Mouse (Mus musculus): ENCODE measurements around the gene Ap5b1.
A peak's percentile ranks its signal among the peaks of the same experiment; 100 is the strongest.

Ap5b1 gene

GRCm38 (mm10) chr19:5568470-5569140 lies 780 bp downstream of the Ap5b1 start:
- peak; percentile 89 for DNase-seq

DNA sequence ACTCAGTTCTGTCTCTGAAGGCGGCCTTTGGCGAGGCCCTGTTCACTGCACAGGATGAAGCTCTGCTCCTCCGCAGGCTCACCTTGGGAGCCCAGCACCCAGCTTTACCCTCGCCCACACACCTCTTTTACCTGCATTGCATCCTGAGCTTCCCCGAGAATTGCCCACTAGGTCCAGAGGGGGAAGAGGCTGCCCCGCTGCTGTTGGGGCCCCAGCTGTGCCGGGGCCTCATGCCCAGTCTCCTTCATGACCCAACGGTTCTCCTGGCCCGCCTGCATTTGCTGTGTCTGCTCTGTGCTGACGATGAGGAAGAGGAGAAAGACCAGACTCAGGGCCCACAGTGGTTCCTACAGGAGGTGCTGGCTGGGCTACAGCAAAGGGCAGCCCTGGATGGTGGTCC lies 1.7 kb downstream of the Ap5b1 start:
- no peak for DNase-seq

DNA sequence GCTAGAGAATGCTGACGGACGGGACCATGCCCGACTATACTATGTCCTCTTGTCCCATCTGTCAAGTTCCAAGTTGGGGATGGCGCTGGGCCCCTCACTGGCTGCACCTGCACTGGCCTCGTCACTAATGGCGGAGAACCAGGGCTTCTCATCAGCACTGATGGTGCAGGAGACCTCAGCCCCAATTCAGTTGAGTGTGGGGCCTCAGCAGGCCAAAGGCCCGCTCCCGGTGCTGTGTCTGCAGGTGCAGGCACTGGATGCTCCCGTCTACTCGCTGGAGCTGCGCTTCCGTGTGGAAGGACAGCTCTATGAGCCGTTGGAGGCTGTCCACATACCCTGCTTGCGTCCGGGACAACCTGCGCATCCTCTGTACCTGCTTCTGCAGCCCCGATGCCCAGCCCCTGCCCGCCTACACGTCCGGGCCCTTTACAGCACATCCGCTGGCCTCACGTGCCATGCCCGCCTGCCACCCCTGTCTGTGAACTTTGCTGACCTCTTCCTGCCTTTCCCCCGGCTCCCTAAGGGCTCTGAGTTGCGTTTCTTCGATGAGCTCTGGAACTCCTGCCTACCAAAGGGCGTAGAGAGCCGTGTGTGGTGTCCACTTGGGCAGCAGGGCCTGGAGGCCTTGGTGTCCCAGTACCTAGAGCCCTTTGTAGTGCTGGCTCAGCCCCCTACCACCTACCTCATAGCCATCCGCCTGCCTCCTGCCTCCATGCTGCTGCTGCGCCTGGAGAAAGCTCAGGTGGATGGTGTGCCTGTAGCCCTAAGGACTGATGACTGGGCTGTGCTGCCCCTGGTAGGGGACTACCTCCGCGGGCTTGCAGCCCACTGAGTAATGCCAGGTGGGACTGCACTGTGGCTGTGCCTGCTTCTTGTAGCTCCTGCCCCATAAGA lies 2.8 kb downstream of the Ap5b1 start:
- DNase-seq: no peak

- DNase-seq: peak; percentile 48
Observed at GRCm38 (mm10) chr19:5571831-5572230, 4.0 kb downstream of the Ap5b1 start.

GRCm38 (mm10) chr19:5572331-5573125 lies 4.7 kb downstream of the Ap5b1 start:
- no peak for DNase-seq

- DNase-seq: no peak
Observed at GRCm38 (mm10) chr19:5575336-5575735, 7.5 kb downstream of the Ap5b1 start.

DNA sequence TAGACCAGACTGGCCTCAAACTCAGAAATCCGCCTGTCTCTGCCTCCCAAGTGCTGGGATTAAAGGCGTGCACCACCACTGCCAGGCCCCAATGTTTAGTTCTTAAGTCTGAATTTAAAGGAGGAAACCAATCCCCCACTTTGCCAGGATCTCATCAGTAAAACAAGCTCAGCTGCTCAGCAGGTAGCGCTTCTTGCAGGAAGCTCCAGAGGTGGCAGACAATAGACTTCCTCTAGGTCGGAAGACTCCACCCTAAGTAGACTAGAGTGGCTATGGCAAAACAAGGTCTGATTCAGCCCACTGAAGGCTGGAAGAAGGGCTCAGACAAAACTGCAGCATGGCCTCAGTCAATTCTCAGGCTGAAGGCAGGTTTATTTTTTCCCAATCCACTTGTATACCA lies 12.1 kb downstream of the Ap5b1 start:
- DNase-seq: no peak

DNA sequence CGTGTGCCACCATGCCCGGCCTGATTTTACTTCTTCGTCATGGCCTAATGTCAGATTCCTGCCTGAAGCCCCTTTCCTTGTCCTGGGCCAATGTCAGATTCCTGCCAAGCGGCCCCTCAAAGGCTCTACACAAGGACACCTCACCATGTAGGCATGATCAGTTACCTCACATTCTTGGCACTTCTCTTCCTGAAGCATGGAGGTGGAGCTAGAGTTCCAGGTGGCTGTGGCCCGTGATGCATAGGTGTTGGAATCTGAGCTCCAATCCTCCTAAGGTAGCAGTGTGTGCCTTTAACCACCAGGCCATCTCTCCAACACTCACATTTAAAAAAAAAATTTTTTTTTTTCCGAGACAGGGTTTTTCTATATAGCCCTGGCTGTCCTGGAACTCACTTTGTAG lies 13.0 kb downstream of the Ap5b1 start:
- DNase-seq: no peak

GRCm38 (mm10) chr19:5581995-5582394 lies 14.2 kb downstream of the Ap5b1 start:
- DNase-seq: no peak

DNA sequence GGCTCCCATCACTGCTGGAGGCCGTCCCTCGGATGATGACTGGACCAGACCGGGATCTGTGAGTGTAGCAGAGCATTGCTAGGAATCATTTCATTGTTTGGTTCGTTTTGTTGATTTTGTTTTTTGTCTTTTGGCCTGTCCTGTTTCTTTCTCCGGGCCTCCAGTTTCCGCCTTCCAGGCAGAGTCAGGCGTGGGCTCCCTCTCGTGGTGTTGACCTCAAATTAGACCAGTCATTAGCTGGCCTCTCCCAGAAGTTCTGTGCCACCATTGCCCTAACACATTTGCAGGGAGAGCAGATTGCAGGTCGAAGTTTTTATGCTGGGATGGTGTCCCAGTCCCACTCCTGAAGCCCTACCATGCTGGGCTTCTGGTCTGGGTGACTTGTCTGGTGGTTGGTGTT lies 21.3 kb downstream of the Ap5b1 start:
- DNase-seq: no peak

DNA sequence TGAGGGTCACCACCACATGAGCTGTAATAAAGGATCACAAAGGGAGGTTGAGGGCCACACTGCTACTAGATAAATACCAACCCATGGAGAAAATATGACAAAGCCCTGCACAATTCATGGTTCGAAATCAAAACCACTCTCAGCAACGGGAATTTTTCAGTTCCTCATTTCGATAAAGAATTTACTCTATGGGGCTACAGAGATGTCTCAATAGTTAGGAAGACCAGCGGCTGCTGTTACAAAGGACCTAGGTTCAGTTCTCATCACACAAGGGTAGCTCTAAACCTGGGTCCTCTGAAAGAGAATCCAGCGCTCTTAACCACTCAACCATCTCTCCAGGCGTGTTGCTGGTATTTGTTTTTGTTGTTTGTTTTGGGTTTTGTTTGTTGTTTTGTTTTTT lies 24.1 kb downstream of the Ap5b1 start:
- no peak for DNase-seq

DNA sequence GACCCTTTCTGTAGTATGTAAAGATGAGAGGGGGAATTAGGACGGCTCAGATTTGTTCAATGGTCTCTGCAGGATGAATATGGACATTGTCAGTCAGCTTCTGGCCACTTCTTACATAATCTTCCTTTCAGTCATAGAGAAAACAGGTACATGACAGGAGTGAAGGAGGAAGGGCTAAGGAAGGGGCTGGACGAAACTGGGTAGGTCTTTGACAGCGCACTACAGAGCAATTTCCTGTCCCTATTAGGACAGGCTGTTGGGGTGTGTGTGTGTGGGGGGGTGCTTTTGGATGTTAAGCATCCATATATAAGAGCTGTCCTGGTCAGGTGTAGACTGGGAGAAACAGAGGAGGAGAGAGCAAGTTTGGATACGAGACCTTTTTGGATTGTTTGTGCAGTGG lies 31.4 kb downstream of the Ap5b1 start:
- no peak for DNase-seq

GRCm38 (mm10) chr19:5601752-5602541 lies 34.1 kb downstream of the Ap5b1 start, which contains the start of gene Rnaseh2c:
Gene Rnaseh2c (plus strand): TSS chr19:5601873.
- peak; percentile 84 for DNase-seq

DNA sequence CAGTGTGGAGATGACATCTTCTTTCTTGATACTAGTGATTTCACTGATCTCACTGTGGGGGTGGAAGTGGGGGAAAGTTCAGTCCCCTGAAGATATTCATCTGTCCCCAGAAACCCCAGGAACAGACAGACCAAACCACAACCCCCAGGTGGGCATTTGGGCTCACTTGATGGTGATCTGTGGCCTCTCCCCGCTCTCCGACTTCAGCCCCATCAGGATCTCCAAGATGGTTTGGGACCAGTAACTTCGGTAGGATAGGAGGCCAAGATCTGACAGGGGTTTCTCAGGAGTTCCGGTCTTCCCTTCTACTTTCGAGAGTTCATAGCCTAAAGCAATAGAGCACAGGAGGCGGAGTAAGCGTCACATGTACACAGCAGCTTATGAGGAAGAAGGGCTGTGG lies 35.8 kb downstream of the Ap5b1 start:
- DNase-seq: no peak

DNA sequence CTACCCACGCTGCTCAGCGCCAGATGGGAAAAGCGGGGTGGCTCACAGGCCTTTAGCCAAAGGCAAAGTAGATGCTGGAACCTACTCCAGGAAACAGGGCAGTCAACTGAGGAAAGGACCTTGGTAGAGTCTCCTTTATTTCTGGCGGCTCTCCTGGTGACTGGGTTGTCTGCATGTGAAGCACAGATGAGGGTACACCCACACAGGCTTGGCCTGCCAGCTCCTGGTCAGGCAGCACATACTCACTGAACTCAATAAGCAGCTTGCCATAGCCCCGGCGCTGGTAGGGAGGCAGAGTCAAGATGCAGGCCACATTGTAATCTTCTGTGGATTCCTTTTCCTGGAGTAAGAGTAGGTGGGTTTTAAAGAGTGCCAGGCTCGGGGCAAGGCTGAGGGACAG lies 37.3 kb downstream of the Ap5b1 start:
- no peak for DNase-seq

GRCm38 (mm10) chr19:5606196-5606595 lies 38.4 kb downstream of the Ap5b1 start:
- DNase-seq: no peak

- no peak for DNase-seq
Observed at GRCm38 (mm10) chr19:5607705-5608410, 40.0 kb downstream of the Ap5b1 start.

- no peak for DNase-seq
Observed at GRCm38 (mm10) chr19:5608707-5609106, 40.9 kb downstream of the Ap5b1 start.

DNA sequence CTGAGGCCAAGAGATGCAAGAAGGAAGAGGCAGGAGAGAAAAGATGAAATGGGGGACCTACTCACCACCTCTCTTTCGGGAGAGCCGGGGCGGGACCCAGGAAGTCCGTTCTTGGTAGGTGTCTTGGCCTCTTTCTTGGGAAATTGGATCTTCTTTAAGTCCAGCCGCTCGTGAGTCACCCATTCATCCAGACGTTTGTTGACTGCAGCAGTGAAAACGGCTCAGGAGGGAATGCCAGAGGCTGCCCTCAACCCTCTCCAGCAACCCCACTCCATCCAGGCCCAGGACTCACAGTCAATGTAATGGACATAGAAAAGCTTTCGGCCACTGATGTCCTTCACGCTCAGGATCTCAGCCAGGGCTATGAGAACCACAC lies 41.3 kb downstream of the Ap5b1 start:
- no peak for DNase-seq

DNA sequence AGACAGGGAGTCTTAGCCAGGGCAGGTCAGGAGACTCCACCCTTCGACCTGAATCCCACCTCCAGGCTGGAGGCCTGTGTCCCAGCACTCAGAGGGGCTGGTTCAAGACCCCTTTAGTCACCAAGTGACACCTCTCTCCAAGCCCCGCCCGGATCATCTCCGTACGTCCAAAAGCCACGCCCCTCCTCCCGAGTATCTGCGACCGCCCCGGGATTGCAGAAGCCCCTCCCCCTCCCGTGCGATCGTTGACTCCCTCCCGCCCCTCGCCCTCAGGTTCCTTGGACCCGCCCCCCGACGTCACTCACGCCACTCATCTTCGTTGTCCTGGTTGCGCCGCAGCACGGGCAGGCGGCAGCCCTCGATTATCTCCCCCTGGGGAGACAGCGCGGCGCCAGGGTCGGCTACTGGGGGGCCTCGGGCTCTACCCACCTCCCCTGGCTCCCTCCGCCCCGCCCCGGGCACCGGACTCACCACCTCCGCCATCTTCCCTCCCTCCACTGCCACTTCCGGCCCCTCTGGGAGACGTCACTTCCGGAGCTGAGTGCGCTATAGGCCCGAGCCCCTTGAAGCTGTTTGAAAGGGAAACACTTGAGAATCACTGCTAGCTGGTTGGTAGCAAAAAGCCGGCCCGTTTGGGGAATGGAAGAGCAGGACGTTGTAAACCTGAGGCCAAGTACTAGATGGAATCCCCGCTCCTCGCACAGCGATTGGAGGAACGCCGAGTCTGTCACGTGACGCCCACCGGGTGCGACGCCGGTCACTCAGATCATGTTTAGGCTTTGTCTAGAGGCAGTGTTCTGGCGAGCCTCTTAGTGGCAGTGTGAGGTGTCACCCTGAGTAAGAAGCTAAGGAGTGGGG lies 42.0 kb downstream of the Ap5b1 start, which contains the start of gene Kat5:
Gene Kat5, minus strand, starts transcription at position 691 of the 858 bp plus-strand sequence.
- DNase-seq: peak; percentile 93

- DNase-seq: peak; percentile 52
Observed at GRCm38 (mm10) chr19:5611973-5612372, 44.1 kb downstream of the Ap5b1 start.
